Mouse (Mus musculus) naive thymus-derived CD4-positive, alpha-beta T cell, adult 2 months (primary cell): ENCODE data around the gene Apold1.

Source experiments
- DNase-seq: peaks from one replicate; pipeline ENCODE4 v3.0.0-alpha.2; 2011; ENCODE audit warnings: low read depth

Gene Apold1

DNA sequence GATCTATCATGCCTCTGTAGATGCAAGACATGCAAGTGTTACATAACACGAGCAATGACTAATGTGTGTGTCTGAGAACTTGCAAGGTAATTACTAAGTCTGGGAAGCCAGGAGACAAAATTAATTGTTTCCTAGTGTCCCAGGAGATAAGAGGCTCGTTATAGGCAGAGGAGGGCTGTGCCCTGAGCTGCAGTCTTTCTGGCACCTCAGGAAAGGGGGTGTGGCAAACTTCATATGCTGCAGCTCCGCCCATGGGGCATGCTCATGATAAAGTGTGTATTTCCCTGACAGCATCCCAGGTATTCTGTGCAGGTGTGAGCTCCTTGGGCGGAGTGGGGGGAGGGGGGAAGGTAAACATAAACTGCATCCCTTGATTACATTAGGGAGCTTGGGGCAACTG lies 9.4 kb upstream of the Apold1 start:
- DNase-seq = no peak

DNA sequence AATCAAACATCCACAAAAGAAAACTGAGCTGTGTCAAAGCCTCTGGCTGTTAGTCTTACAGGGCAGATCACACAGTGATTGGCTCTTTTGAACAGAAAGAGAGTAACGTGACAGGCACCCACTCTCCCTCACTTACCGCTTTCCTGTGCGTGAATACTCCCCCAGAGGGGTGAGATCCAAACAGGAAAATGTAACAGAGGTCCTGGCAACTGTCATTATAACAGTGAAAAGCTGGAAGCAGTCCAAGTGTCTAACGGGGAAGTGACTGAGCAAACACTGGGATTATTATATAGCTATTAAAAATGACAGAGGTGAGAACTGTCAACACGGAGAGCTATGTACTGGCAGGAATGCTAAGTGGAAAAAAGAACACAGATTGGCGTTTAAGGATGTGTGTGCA lies 4.9 kb upstream of the Apold1 start:
- DNase-seq = no peak

DNA sequence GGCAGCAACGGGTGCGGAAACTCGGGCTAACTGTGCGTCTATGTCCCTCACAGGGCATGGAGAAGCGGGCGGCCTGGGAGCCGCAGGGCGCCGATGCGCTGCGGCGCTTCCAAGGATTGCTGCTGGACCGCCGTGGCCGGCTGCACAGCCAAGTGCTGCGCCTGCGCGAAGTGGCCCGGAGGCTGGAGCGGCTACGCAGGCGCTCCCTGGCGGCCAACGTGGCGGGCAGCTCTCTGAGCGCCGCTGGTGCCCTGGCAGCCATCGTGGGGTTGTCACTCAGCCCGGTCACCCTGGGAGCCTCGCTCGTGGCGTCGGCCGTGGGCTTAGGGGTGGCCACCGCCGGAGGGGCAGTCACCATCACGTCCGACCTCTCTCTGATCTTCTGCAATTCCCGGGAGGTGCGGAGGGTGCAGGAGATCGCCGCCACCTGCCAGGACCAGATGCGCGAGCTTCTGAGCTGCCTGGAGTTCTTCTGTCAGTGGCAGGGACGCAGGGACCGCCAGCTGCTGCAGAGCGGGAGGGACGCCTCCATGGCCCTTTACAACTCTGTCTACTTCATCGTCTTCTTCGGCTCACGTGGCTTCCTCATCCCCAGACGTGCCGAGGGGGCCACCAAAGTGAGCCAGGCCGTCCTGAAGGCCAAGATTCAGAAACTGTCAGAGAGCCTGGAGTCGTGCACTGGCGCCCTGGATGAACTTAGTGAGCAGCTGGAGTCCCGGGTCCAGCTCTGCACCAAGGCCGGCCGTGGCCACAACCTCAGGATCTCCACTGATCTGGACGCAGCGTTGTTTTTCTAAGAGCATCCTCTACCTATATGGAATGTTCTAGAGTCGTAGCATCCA lies 2.2 kb downstream of the Apold1 start:
- DNase-seq = peak; percentile 81

DNA sequence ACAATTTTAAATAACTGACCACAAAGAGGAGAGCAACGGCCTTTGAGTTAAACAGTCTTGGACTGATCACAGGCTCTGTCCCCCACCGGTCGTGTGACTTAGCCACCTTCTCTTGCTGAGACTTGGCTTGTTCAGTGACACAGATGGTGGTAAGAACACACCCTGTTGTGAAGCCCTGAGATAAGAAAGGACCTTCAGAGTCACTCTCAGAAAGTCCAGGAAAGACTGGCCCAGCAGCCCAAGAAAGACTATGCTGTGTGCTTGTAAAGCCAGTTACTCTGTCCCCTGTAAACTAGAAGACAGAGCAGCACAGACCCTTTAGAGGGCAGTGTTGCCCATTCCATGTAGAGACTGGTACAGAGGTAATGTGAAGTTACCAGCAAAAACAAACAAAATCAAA lies 3.2 kb downstream of the Apold1 start:
- DNase-seq = peak; percentile 23

DNA sequence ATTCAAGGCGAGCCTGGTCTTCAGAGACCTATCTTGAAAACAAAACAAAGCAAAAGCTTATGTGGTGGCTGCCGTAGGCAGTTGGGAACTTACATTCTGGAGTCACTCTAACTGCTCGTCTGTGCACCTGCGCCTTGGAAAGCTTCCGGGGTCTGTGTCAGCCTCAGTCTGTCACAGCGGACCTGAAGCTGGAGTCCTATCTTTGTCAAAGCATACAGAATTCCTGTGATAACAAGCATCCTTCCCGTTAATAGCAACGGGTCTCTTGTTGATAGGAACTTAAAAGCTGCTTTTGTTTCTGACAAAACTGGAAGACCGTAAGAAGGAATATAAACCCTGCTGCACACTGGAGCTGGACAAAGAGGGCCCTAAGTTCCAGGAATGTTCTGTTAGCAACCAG lies 6.9 kb downstream of the Apold1 start:
- no peak for DNase-seq

DNA sequence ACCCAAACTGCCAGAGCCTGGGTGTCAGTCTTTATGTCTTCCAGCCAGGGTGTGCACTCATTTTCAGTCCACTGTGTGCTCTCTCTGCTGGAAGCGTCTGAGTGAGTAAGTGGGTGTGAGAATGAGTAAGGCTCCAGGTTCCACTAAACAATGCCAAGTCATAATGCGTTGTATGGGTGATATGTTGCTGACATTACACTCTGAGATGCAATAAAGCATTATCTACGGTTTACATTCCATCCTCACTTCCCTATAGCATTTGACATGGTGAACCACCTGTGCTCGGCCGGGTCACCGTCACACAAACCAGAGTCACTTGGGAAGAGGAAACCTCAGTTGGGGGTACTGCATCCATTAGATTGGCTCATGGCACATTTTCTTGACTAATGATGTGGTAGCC lies 9.2 kb downstream of the Apold1 start:
- DNase-seq = no peak

DNA sequence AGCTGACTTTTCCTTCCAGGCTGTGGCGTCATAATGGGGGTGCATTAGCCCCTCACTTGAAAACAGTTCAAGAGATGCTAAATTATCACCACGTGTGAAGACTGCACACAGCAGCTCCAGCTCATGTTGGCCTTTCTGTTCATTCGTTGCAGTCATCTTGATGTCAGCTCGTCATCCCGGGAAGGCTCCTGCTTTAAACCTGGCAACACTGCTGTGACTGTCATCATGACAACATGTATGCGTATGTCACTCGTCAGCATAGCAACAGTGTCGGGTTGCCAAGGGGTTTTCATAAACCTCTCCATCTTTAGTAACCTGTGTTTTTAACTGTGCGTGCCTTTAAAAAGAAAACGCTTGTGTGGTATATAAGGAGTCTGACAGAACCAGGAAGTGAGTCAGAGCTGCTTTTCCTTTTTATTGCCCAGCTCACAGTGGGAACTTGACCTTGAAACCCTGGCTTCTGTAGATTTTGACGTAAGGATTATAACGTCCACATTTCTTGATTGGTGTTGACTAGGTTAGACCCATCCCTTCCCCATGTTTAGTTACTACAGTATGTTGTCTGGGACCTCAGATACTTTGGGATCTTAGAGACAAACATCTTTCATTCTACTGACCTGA lies 12.6 kb downstream of the Apold1 start:
- no peak for DNase-seq

DNA sequence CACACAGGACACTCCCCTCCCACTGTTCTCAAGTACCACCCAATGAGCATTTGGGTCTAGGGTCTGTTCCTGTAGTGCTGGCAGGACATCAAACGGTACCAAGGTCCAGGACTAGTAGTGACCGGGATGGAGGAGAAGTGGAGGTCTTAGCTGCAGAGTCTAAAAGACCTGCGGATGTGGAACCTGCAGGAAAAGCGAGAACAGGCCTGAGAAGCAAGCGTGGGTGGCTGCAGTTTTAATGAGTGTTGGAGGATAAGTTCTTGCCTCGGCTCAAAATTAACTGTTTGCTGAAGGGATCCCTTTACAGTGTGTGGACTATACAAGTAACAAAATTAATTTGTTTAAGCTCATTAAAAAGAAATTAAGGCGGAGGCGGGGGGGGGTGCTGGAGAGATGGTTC lies 13.5 kb downstream of the Apold1 start:
- DNase-seq = no peak

DNA sequence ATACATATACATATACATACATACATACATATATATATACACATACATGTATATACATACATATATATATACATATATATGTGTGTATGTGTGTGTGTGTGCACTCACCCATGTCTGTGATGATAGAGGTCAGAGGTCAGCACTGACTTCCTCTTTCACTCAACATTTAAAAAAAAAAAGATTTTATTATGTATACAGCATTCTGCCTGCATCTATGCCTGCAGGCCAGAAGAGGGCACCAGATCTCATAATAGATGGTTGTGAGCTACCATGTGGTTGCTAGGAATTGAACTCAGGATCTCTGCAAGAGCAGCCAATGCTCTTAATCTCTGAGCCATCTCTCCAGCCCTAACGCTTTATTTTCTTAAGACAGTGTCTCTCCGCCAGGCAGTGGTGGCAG lies 15.4 kb downstream of the Apold1 start:
- no peak for DNase-seq

DNA sequence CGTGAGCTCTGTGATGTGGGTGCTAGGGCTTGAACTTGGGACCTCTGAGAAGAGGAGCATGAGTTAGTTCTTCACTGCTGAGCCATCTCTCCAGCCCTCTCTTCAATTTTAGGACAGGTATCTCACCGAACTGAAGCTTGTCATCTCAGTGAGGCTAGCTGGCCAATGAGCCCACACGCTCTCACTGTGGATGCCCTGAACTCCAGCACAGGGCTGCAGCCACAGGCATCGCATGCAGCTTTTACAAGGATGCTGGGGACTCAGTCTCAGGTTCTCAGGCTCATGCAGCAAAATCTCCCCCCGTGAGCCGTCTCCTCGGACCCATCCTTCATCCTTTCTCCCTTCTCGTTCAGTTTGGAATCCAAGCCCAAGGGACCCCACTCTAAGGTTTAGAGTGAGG lies 16.6 kb downstream of the Apold1 start:
- DNase-seq = no peak

DNA sequence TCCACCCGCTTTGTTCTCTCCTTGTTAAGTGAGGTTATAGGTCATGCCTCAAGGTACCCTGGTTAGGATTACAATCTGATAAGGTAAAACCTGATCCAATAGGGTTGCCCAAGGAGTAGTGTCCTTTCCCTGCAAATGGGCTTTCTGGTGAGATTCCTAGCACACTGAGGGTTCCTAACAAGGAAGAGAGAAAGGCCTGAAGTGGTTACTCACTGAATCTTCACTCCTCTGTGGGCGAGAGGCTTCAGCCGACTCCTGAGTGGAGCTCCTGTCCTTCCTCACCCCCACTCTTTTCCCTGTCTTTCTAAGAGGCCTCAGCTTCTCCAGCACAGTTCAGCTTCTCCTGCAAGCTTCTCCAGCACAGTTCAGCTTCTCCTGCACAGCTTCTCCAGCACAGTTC lies 17.3 kb downstream of the Apold1 start:
- no peak for DNase-seq

DNA sequence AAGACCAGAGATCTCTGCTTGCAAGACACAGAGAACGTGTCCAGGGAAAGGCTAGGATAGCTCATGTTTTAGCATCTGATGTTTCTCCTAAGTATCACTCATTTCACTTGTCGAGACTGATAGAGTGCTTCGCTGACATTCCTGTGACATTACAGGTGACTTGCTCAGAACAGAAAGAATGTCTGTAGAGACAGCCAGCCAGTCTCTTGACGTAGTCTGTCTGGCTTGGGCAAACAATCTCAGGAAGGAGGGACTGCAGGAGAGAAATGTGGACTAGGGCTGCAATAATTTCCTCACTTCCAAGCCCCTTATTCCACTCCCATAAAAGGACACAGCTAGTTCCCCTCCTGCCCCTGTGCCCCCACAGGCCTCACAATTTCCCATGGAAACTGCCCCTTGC lies 18.8 kb downstream of the Apold1 start:
- no peak for DNase-seq

DNA sequence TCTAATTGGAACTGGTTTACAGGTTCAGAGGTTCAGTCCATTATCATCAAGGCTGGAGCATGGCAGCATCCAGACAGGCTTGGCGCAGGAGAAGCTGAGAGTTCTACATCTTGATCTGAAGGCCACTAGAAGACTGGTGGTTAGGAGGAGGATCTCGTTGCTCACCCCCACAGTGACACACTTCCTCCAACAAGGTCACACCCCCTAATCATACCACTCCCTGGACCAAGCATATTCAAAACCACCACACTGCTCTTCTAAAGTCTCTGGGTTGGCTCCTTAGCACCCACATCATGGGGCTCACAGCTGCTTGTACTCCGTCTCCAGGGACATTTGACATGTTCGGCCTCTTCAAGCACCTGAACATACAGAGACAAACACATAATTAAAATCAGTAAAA lies 20.5 kb downstream of the Apold1 start:
- DNase-seq = no peak

DNA sequence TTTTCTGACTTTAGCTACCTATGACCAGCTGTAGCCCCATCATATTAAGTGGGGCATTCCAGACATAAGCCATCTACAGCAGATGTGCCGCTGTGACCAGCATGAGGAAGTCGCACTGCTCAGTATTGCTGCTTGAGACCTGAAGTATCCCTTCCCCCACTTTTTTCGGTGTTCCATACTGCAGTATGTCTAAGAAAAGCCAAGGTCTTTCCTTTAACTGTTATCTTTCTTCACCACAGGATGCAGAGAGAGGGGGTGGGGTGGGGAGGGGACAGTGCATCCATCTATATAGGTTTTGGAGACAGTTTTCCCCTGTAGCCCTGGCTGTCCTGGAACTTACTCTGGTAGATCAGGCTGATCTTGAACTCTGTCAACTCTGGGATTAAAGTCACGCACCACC lies 24.9 kb downstream of the Apold1 start:
- DNase-seq = no peak

DNA sequence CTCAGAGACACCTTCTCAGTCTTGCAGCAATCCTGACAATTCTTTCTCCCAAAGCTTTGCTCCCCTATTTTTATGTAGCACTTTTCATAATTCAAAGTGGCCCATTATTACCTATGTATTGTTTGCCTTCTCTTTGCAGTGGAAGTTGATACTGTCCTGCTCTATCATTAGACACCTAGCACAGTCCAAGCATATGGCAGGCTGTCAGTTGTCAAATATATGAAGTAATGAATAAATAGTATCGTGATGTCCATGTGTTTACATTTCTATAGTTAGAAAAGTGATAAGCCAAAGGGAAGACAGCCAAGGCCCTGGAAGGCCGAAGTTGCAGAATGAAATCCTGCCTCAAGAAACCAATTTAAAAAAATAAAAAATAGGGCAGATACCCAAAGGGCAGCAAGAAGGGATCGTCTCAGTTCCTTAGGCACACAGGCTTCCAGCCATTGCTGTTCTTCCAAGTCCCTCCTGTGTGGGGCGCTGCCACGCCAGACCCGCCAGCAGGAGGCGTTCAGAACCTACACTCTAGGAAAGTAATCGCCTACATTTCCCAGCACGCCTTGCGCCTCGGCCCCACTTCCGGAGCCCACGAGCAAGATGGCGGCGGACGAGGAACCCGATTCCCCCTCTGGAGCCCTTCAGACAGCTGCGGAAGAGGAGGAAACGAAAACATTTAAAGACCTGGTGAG lies 29.7 kb downstream of the Apold1 start, which contains the start of gene Ddx47:
Gene Ddx47, plus strand, starts transcription at position 565 of the 686 bp plus-strand sequence.
- peak; percentile 96 for DNase-seq

DNA sequence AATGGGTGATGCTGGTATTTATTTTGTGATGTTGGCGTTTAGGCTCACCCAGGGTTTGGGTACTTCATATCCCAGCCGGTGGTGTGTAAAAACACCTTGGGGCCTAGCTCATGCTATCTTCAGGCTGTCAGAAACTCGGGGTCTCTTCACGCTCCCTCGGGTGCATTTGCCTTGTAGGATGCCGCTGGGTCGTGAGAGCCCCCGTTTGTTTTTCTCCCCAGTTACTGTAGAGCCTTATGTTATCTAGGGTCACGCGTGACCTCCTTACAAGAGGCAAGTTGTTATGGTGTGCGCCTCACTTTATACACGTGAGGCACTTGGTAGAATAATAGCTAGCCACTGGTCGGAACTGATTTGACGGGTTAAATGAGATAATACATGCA lies 30.2 kb downstream of the Apold1 start:
- no peak for DNase-seq

DNA sequence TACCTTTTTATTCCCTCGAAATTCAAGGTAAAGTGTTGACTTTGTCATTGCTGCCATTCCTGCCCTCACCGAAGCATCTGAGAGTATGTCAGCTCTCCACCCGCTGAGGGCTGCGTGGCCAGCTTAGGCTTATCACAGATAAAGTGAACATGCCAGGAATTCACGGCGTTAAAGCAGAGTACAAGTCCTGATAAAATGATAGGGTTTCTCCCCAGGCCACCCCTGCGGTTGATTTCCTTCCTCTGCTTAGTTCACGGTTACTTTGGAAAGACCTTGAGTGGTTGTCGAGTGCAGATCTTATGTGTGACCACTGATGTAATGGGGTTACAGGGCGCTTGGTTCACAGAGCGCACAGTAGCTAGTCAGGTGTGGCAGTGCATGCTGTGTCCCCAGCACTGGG lies 35.7 kb downstream of the Apold1 start:
- no peak for DNase-seq

DNA sequence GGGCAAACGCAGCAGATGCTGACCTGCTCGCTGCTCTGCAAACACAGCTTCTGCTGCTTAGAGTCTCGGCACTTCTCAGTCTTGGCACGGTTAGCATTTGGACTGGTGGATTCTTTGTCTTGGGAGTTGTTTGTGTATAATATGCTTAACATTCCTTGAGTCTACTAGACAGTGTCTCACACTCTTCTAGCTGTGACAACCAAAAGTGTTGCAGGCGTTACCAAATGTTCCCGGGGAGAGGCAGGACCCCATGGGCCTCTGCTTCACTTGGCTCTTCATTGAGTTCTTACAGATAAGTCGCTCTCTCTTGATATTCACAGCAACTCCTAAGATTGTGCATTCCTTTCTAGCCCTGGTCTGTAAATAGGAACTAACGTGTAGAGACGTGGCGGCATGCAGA lies 38.0 kb downstream of the Apold1 start:
- DNase-seq = no peak

DNA sequence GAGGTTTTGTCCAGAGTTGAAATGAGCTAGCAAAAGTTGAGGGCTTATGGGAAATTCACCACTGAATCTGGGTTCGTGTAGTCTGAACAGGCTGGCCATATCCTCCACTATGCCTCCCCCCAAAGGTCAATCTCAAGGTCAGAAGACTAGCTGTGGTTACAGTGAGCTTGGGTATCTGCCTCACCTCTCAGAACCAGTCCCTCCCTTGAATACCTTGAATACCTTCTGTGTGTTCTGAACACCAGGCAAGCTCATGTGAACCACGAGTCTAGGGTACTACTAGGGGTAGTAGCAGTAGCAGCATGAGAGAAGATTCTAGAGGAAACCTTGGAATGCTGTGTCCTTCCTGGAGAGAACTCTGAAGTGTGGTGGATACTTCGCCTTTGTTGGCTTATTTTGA lies 40.1 kb downstream of the Apold1 start:
- no peak for DNase-seq

DNA sequence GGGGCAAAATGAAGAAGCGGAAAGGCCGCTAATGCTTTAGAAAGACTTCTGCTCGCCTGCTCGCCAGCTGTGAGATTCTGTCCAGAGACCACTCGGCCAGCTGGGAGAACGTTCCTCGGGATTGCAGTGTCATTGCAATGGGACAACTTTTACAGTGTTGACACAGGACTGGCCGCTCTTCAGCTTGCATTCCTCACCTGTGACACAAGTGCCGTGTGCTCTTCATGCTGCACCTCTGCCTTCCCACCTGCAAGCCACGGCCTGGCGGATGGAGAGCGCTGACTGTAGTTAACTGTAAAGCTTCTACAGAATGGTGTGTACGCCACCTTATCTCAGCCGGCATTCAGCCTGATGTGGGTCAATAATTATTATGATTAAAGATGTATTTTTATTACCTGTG lies 41.9 kb downstream of the Apold1 start:
- DNase-seq = no peak

DNA sequence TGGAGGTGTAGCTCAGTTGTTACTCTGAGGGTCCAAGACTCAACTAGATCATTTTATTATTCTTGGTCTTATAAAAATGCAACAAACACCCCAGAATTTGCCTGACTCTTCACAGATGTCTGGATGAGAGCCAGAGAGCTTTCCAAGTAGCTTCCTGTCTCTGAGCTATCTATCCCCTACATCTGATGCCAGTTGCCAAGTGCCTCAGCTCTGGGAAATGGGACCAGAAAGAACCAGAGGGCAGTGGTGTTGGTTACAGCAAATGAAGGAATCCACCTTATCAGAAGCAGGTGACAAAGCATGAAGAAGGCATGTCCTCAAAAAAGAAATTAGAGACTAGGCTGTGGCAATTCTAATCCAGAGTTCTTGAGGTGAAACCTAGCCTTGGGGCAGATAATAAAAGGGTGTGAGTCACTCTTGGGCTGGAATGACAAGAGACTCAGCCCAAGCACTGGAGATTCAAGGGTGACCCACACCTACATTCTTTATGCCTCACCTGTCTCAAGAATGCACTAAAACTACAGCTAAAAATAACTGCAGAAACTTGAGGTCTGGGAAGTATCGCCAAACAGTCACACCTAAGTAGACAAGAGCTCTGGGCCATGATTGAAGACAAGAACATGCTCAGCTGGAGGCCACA lies 43.4 kb downstream of the Apold1 start:
- no peak for DNase-seq

DNA sequence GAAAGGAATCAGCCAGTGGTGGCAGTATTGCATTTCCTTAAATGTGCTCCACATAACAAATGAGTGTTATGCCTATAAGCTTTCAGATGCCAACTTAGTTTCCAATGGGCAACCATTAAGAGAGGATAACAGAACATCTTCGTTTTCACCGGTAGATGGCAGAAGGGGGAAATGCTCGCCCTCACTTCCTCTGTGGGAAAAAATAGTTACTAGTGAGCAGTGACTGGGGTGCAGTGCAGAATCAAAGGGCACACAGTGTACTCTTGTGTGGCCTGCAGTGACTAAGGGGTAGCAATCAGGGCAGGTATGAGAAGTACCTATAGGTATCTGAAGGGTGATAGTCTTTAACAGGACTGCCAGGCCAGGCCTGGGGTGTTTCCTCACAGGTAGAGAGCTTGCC lies 44.7 kb downstream of the Apold1 start:
- peak; percentile 51 for DNase-seq

DNA sequence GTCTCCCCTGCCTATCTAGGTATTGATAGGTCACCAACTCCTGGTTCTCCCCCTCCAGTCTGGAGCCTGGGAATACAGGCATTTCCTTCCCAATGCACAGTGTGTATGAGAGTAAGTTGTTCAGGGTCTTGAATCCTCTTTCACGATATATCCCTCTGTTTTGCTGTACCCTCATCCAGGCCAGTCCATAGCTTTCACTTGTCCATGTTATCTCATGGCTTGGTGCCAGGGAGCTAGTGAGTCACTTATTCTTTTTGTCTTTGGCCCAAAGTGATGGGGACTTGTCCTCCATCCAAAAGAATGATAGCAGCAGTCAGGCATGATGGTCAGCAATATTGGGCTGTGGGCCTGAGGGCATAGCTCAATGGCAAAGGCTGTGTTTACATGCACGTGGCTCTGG lies 45.2 kb downstream of the Apold1 start:
- DNase-seq = no peak
